In the genomic region with DNA sequence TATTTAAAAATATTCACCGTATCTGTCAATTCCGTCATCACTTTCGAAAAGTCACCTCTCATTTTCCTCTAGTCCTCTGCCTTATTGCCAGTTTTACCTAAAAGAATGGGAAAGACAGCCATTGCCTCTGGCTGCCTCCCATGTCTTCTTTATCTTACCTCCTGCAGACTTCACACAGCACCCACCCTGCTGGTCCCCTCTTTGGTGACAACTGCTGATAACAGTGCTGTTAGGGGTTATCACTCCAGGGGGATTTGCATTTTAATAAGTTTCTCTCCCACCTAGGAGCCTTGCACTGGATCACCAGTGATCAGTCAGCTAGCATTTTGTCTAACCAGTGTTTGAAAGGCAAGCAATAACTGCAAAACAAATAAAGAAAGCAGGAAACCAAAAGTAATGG, we compare ENCODE assay signal across 14 mouse cellular contexts.
"Had no signal": no experiment of that assay in that cellular context is flagged by ENCODE, and none has a peak within 500 bp of the region (broad histone marks: within the 10 kb centered on the region; RNA-seq: fewer than 3 reads in every experiment).

No protein-coding gene starts in this region.

- H3K27me3 ChIP-seq: intestine, embryonic 15.5 days; midbrain, embryonic 15.5 days; neural tube, embryonic 12.5 days had no signal

- H3K4me3 ChIP-seq: intestine, embryonic 15.5 days; layer of hippocampus, adult 2 months; limb, embryonic 10.5 days; midbrain, embryonic 10.5 days; midbrain, embryonic 15.5 days; neural tube, embryonic 12.5 days had no signal

- H3K4me1 ChIP-seq: intestine, embryonic 15.5 days; limb, embryonic 10.5 days; midbrain, embryonic 10.5 days; midbrain, embryonic 15.5 days; neural tube, embryonic 12.5 days had no signal

- H3K9me3 ChIP-seq: intestine, embryonic 15.5 days; limb, embryonic 10.5 days; midbrain, embryonic 10.5 days; midbrain, embryonic 15.5 days; neural tube, embryonic 12.5 days had no signal

- DNase-seq: kidney, adult 18-20 months; kidney, postnatal 10 days; kidney, postnatal 4 days; lung, adult 2 months; lung, postnatal 4 days; thymus, postnatal 14 days had no signal

- H3K9ac ChIP-seq: intestine, embryonic 15.5 days; midbrain, embryonic 15.5 days; neural tube, embryonic 12.5 days had no signal

- H3K36me3 ChIP-seq: intestine, embryonic 15.5 days; limb, embryonic 10.5 days; midbrain, embryonic 10.5 days; midbrain, embryonic 15.5 days; neural tube, embryonic 12.5 days had no signal

- H3K27ac ChIP-seq: intestine, embryonic 15.5 days; layer of hippocampus, adult 2 months; limb, embryonic 10.5 days; midbrain, embryonic 10.5 days; midbrain, embryonic 15.5 days; neural tube, embryonic 12.5 days; stomach, postnatal 0 days had no signal

- H3K4me2 ChIP-seq: intestine, embryonic 15.5 days; midbrain, embryonic 15.5 days; neural tube, embryonic 12.5 days had no signal

- ATAC-seq: intestine, embryonic 15.5 days; lung, postnatal 0 days; midbrain, embryonic 15.5 days had no signal
